In the genomic region with DNA sequence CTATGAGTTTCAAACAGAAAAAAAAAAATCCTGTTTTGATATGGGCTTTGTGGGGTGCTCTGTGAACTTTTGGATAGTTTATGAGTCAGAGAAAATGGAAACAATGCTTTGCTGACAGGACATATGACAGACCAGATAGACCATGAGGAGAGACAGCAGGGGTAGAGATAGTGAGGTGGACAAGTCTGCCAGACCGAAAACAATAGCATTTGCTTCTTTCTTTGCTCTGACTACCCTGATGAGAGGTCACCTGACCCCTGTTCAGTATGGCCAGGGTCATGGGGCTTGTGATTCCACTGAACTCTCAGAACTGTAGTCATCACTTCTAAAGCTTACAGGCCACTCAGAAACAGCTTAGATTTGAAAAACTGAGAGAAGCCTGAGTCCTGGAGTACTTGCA, we compare ENCODE assay signal across 17 mouse cellular contexts.
DNase-seq lines count a peak whose midpoint lies in the region; ATAC-seq and TF ChIP-seq lines count a peak whose summit lies in the region.
"Had no signal": no experiment of that assay in that cellular context is flagged by ENCODE, and none has a peak within 500 bp of the region (broad histone marks: within the 10 kb centered on the region; RNA-seq: fewer than 3 reads in every experiment).

No protein-coding gene starts in this region.

- no peak for TF ChIP-seq POLR2A in CH12.LX (IDR thresholded peaks at IDR 0.05; ENCODE audit: low read depth, low read length)

- H3K27me3 ChIP-seq in heart, embryonic 12.5 days (replicated peaks), result no peaks in the 10 kb centered on the region
- no peaks in the 10 kb centered on the region for H3K27me3 ChIP-seq in heart, embryonic 16.5 days (ENCODE audit: control insufficient read depth, insufficient read depth, low read length)
- no peaks in the 10 kb centered on the region for H3K27me3 ChIP-seq in CH12.LX (replicated peaks)
- H3K27me3 ChIP-seq: hindbrain, embryonic 13.5 days had no signal

- in situ Hi-C loops in CH12.LX (cut with MboI; ENCODE audit: low pct_ligation_motif_present, low pct_unique_long_range_greater_than_20kb, low sequenced_read_pairs), result no loop called here

- H3K36me3 ChIP-seq in heart, embryonic 12.5 days, result peaks cover 26% of the 10 kb centered on the region
- peaks cover 10% of the 10 kb centered on the region for H3K36me3 ChIP-seq in heart, embryonic 16.5 days (ENCODE audit: control insufficient read depth, insufficient read depth)
- H3K36me3 ChIP-seq in CH12.LX (replicated peaks in 1 of 2; ENCODE audit: control insufficient read depth in 1 of 2, insufficient read depth in 1 of 2, low read length in 1 of 2), result peaks cover 0 to 26% of the 10 kb centered on the region in 2 experiments
- H3K36me3 ChIP-seq in macrophage (ENCODE audit: inconsistent target), result no peaks in the 10 kb centered on the region

- no peak overlapping the region for H3K4me2 ChIP-seq in heart, embryonic 12.5 days
- no peak overlapping the region for H3K4me2 ChIP-seq in heart, embryonic 16.5 days (ENCODE audit: low read depth, low read length)
- no peak overlapping the region for H3K4me2 ChIP-seq in CH12.LX (ENCODE audit: insufficient read depth, low read depth, poor library complexity, severe bottlenecking)
- H3K4me2 ChIP-seq: hindbrain, embryonic 13.5 days had no signal

- no peak overlapping the region for H3K9ac ChIP-seq in heart, embryonic 12.5 days
- no peak overlapping the region for H3K9ac ChIP-seq in heart, embryonic 16.5 days (ENCODE audit: low read length)
- H3K9ac ChIP-seq in CH12.LX (ENCODE audit: insufficient read depth, low read depth), result no peak overlapping the region
- H3K9ac ChIP-seq: hindbrain, embryonic 13.5 days had no signal

- no peak for TF ChIP-seq EP300 in CH12.LX (IDR thresholded peaks at IDR 0.05; ENCODE audit: low read length)

- 0 out of 2 replicates have a peak, but pooled peaks have one; percentile 51 for ATAC-seq in heart, embryonic 12.5 days (ENCODE audit: insufficient number of reproducible peaks, low FRiP score)
- ATAC-seq in heart, embryonic 16.5 days (replicated peaks; ENCODE audit: extremely low read depth, insufficient read depth, low FRiP score), result no peak
- ATAC-seq: forebrain, embryonic 14.5 days; hindbrain, postnatal 0 days had no signal

- no peak for DNase-seq in heart, postnatal 36 days
- no peak for DNase-seq in heart, postnatal 25 days (ENCODE audit: low spot score)
- DNase-seq in CH12.LX (ENCODE audit: extremely low read depth), result no peak
- DNase-seq: adrenal gland, adult 2 months; adrenal gland, postnatal 25 days; cerebellum, adult 2 months; cerebellum, postnatal 10 days; gastrocnemius, postnatal 14 days; kidney, adult 11 months had no signal

- intact Hi-C loops in heart, postnatal 36 days (cut with DNase I), result no loop called here
- intact Hi-C loops in heart, postnatal 25 days (cut with DNase I), result no loop called here

- no peaks in the 10 kb centered on the region for H3K9me3 ChIP-seq in heart, embryonic 12.5 days (replicated peaks)
- no peaks in the 10 kb centered on the region for H3K9me3 ChIP-seq in heart, embryonic 16.5 days (replicated peaks; ENCODE audit: control insufficient read depth, low read length)
- H3K9me3 ChIP-seq in CH12.LX (replicated peaks; ENCODE audit: low read length), result no peaks in the 10 kb centered on the region
- H3K9me3 ChIP-seq: embryonic facial prominence, embryonic 10.5 days; heart, embryonic 10.5 days; hindbrain, embryonic 13.5 days had no signal

- TF ChIP-seq CTCF in CH12.LX (conservative IDR thresholded peaks at IDR 0.05 in 1 of 2, IDR thresholded peaks at IDR 0.05 in 1 of 2; ENCODE audit: low read depth in 2 of 2, low read length in 2 of 2), result no peak

- WGBS in heart, embryonic 12.5 days, result 33% methylated on average over 1 of the region's 1 CpGs
- WGBS in heart, embryonic 16.5 days, result 45% methylated on average over 1 of the region's 1 CpGs
- 33% methylated on average over 1 of the region's 1 CpGs for WGBS in macrophage (ENCODE audit: missing documents)

- TF ChIP-seq RAD21 in CH12.LX (IDR thresholded peaks at IDR 0.05; ENCODE audit: low read depth, low read length), result no peak

- H3K4me1 ChIP-seq in heart, embryonic 12.5 days (replicated peaks), result peaks cover 40% of the 10 kb centered on the region
- H3K4me1 ChIP-seq in heart, embryonic 16.5 days (ENCODE audit: control insufficient read depth, insufficient read depth, low read length), result peaks cover 28% of the 10 kb centered on the region
- H3K4me1 ChIP-seq in CH12.LX (ENCODE audit: control insufficient read depth in 1 of 2, insufficient read depth in 2 of 2), result peaks cover 53 to 93% of the 10 kb centered on the region in 2 experiments
- H3K4me1 ChIP-seq: hindbrain, embryonic 13.5 days had no signal

- H3K79me2 ChIP-seq in CH12.LX (replicated peaks; ENCODE audit: control insufficient read depth, extremely low read depth, insufficient read depth, poor library complexity, severe bottlenecking) (no peaks in the 10 kb centered on the region), macrophage (ENCODE audit: inconsistent target) (peaks cover 43% of the 10 kb centered on the region; the same call in 1 of the 2 replicates)

- dilution Hi-C loops in CH12.LX (cut with MboI; ENCODE audit: extremely low pct_ligation_motif_present, extremely low pct_unique_long_range_greater_than_20kb, low sequenced_read_pairs), result loop anchor here (25.0 kb wide), 1 partner anchor 90 kb away; a partner anchor contains a TSS

- no peak overlapping the region for H3K4me3 ChIP-seq in heart, embryonic 12.5 days
- no peak overlapping the region for H3K4me3 ChIP-seq in heart, embryonic 16.5 days (ENCODE audit: low read length)
- H3K4me3 ChIP-seq in CH12.LX (replicated peaks in 1 of 3; ENCODE audit: low read depth in 2 of 3, low read length in 2 of 3, poor library complexity in 1 of 3) (no peak overlapping the region), macrophage (ENCODE audit: inconsistent target) (no peak overlapping the region)
- H3K4me3 ChIP-seq: embryonic facial prominence, embryonic 10.5 days; heart, embryonic 10.5 days; hindbrain, embryonic 13.5 days had no signal

- H3K27ac ChIP-seq in heart, embryonic 12.5 days (ENCODE audit: poor library complexity, severe bottlenecking), result peak overlapping the region; percentile 30
- peak overlapping the region; percentile 61 for H3K27ac ChIP-seq in heart, embryonic 16.5 days (ENCODE audit: low read length)
- H3K27ac ChIP-seq in CH12.LX (ENCODE audit: insufficient read depth, low read depth), result 0 out of 2 replicates have a peak overlapping the region, but pooled peaks have one; percentile 4
- H3K27ac ChIP-seq in macrophage, result peak overlapping the region; percentile 100
- H3K27ac ChIP-seq: embryonic facial prominence, embryonic 10.5 days; heart, embryonic 10.5 days; hindbrain, embryonic 13.5 days; hindbrain, postnatal 0 days had no signal

TF ChIP-seq in CH12.LX, 34 proteins besides CTCF, POLR2A, EP300 and RAD21:
- TF ChIP-seq BHLHE40 (IDR thresholded peaks at IDR 0.05; ENCODE audit: low read depth, low read length) (no peak), ZMIZ1 (IDR thresholded peaks at IDR 0.05; ENCODE audit: low read depth, low read length) (no peak), USF2 (conservative IDR thresholded peaks at IDR 0.05; ENCODE audit: low read depth, low read length) (no peak), HCFC1 (IDR thresholded peaks at IDR 0.05; ENCODE audit: low read depth, low read length) (no peak), MYC (IDR thresholded peaks at IDR 0.05; ENCODE audit: low read depth, low read length) (no peak), IRF4 (IDR thresholded peaks at IDR 0.05; ENCODE audit: low read depth, low read length) (no peak), JUND (conservative IDR thresholded peaks at IDR 0.05; ENCODE audit: low read depth, low read length) (no peak)
TF ChIP-seq in CH12.LX: peak in this region for 0.

Comparison
In these comparisons a context has a peak if more than half of its experiments do, and no peak if none do; other contexts are left out.
1. H3K27ac ChIP-seq: peak in every context shown above with its lines; median percentile 100 in macrophage; 61 in heart, embryonic 16.5 days; 30 in heart, embryonic 12.5 days; 4 in CH12.LX.